Mouse (Mus musculus): ENCODE measurements around the gene Tent5c.

Gene Tent5c

GRCm38 (mm10) chr3:100489133-100490009, at the start of gene Tent5c:
TSS of gene Tent5c (minus strand) at chr3:100489324.
- in situ Hi-C loops (cut with MboI, MseI), result loop anchor here (5.0 to 25.0 kb wide), 3 partner anchors 203 to 548 kb away; partner anchors contain the start of genes Cd101, Gdap2 and Wdr3

- in situ Hi-C loops (cut with MboI, MseI), result loop anchor here (25.0 kb wide), 1 partner anchor 1976 kb away; no protein-coding TSS in a partner anchor
Measured at GRCm38 (mm10) chr3:100536686-100537085, 47.6 kb upstream of the Tent5c start.

- in situ Hi-C loops (cut with MboI, MseI), result loop anchor here (25.0 kb wide), 1 partner anchor 1976 kb away; no protein-coding TSS in a partner anchor
Measured at GRCm38 (mm10) chr3:100535902-100536301, 46.8 kb upstream of the Tent5c start.

GRCm38 (mm10) chr3:100535298-100535697, 46.2 kb upstream of the Tent5c start:
- in situ Hi-C loops (cut with MboI, MseI), result loop anchor here (25.0 kb wide), 1 partner anchor 1977 kb away; no protein-coding TSS in a partner anchor

- in situ Hi-C loops (cut with MboI, MseI), result loop anchor here (25.0 kb wide), 1 partner anchor 1978 kb away; no protein-coding TSS in a partner anchor
Measured at GRCm38 (mm10) chr3:100534394-100534793, 45.3 kb upstream of the Tent5c start.

- in situ Hi-C loops (cut with MboI, MseI), result loop anchor here (25.0 kb wide), 1 partner anchor 1979 kb away; no protein-coding TSS in a partner anchor
Measured at GRCm38 (mm10) chr3:100533429-100533828, 44.3 kb upstream of the Tent5c start.

- in situ Hi-C loops (cut with MboI, MseI), result loop anchor here (25.0 kb wide), 1 partner anchor 1981 kb away; no protein-coding TSS in a partner anchor
Measured at GRCm38 (mm10) chr3:100530919-100531318, 41.8 kb upstream of the Tent5c start.

GRCm38 (mm10) chr3:100530244-100530788, 41.2 kb upstream of the Tent5c start:
- in situ Hi-C loops (cut with MboI, MseI), result loop anchor here (25.0 kb wide), 1 partner anchor 1982 kb away; no protein-coding TSS in a partner anchor

GRCm38 (mm10) chr3:100522671-100523070, 33.5 kb upstream of the Tent5c start:
- in situ Hi-C loops (cut with MboI, MseI), result no loop called here

GRCm38 (mm10) chr3:100521626-100522025, 32.5 kb upstream of the Tent5c start:
- in situ Hi-C loops (cut with MboI, MseI), result no loop called here

- in situ Hi-C loops (cut with MboI, MseI), result loop anchor here (10.0 kb wide), 1 partner anchor 1071 kb away; no protein-coding TSS in a partner anchor
Measured at GRCm38 (mm10) chr3:100515754-100516141, 26.6 kb upstream of the Tent5c start.

- in situ Hi-C loops (cut with MboI, MseI), result loop anchor here (10.0 kb wide), 1 partner anchor 1070 kb away; no protein-coding TSS in a partner anchor
Measured at GRCm38 (mm10) chr3:100515093-100515753, 26.1 kb upstream of the Tent5c start.

- in situ Hi-C loops (cut with MboI, MseI), result loop anchor here (5.0 kb wide), 1 partner anchor 45 kb away; no protein-coding TSS in a partner anchor
Measured at GRCm38 (mm10) chr3:100507174-100507573, 18.1 kb upstream of the Tent5c start.

GRCm38 (mm10) chr3:100506715-100507114, 17.6 kb upstream of the Tent5c start:
- in situ Hi-C loops (cut with MboI, MseI), result loop anchor here (5.0 kb wide), 1 partner anchor 46 kb away; no protein-coding TSS in a partner anchor

- in situ Hi-C loops (cut with MboI, MseI), result no loop called here
Measured at GRCm38 (mm10) chr3:100503882-100504281, 14.8 kb upstream of the Tent5c start.

- in situ Hi-C loops (cut with MboI, MseI), result no loop called here
Measured at GRCm38 (mm10) chr3:100502516-100502915, 13.4 kb upstream of the Tent5c start.

- in situ Hi-C loops (cut with MboI, MseI), result no loop called here
Measured at GRCm38 (mm10) chr3:100501899-100502298, 12.8 kb upstream of the Tent5c start.

GRCm38 (mm10) chr3:100496081-100496480, 7.0 kb upstream of the Tent5c start:
- in situ Hi-C loops (cut with MboI, MseI), result loop anchor here (25.0 kb wide), 1 partner anchor 541 kb away; the partner anchor contains the start of gene Cd101

- in situ Hi-C loops (cut with MboI, MseI), result loop anchor here (25.0 kb wide), 1 partner anchor 542 kb away; the partner anchor contains the start of gene Cd101
Measured at GRCm38 (mm10) chr3:100495456-100495855, 6.3 kb upstream of the Tent5c start.

- in situ Hi-C loops (cut with MboI, MseI), result loop anchor here (25.0 kb wide), 1 partner anchor 542 kb away; the partner anchor contains the start of gene Cd101
Measured at GRCm38 (mm10) chr3:100494912-100495311, 5.8 kb upstream of the Tent5c start.

- in situ Hi-C loops (cut with MboI, MseI), result loop anchor here (25.0 kb wide), 1 partner anchor 547 kb away; the partner anchor contains the start of gene Cd101
Measured at GRCm38 (mm10) chr3:100490010-100490300, 831 bp upstream of the Tent5c start.

All from regulatory T cell (primary cell).